Mouse (Mus musculus) kidney, embryonic 16.5 days (tissue): ENCODE data around the gene Tnfrsf1a. TPM values are rescaled to one million over a fixed set of nuclear protein-coding genes. Genes with fewer than 3 reads are reported as not detected.

Source experiments
- ATAC-seq: fragments of 200-750 bp; cut with Nextera tagmentation; 2 replicates; pipeline ENCODE4 v1.8.0; 2017; ENCODE audit warnings: moderate TSS enrichment; ENCODE audit not compliant: low FRiP score, low TSS enrichment
- H3K27ac ChIP-seq: fragments of 300-500 bp; sonication (generic); 2 replicates; pipeline ENCODE4 v1.5.1; 2014; ENCODE audit warnings: low read length
- H3K27me3 ChIP-seq: fragments of 300-500 bp; sonication (generic); 2 replicates; pipeline ENCODE4 v1.6.1; 2014; ENCODE audit warnings: low read length, control low read depth, mixed read lengths; ENCODE audit not compliant: insufficient read depth
- H3K36me3 ChIP-seq: fragments of 300-500 bp; sonication (generic); 2 replicates; pipeline ENCODE4 v1.6.1; 2014; ENCODE audit warnings: low read length, control low read depth, mixed read lengths; ENCODE audit not compliant: insufficient read depth
- H3K4me1 ChIP-seq: fragments of 300-500 bp; sonication (generic); 2 replicates; pipeline ENCODE4 v1.6.1; 2014; ENCODE audit warnings: low read length, control low read depth, mixed read lengths; ENCODE audit not compliant: insufficient read depth
- H3K4me2 ChIP-seq: fragments of 300-500 bp; sonication (generic); replicated peaks from 2 replicates; pipeline ENCODE4 v1.6.1; 2014; ENCODE audit warnings: low read depth, low read length
- H3K4me3 ChIP-seq: fragments of 300-500 bp; sonication (generic); 2 replicates; pipeline ENCODE4 v1.5.1; 2014; ENCODE audit warnings: mild to moderate bottlenecking, low read length
- H3K9ac ChIP-seq: fragments of 300-500 bp; sonication (generic); replicated peaks from 2 replicates; pipeline ENCODE4 v1.6.1; 2014; ENCODE audit warnings: low read length
- H3K9me3 ChIP-seq: fragments of 300-500 bp; sonication (generic); 2 replicates; pipeline ENCODE4 v1.6.1; 2016; ENCODE audit warnings: low read length, control low read depth
- WGBS: fragments of 180-500 bp; shearing (Covaris S2); extraction: QIAGEN DNeasy Blood & Tissue Kit; methylation state at CpG from one replicate; pipeline ENCODE4 v1.1.7; 2014; 5-methylcytosine and 5-hydroxymethylcytosine counted together
- polyA plus RNA-seq: library from polyadenylated mRNA; unstranded; fragments of >200 nt; fragmentation: Nextera tagmentation; extraction: Ambion mirVana; gene quantifications from 2 replicates; pipeline ENCODE4 v1.2.1, GENCODE M21; 2015

The Tnfrsf1a gene
- polyA plus RNA-seq, 1 experiment from 2014 or later: 91.0 TPM

- no peak overlapping the region for H3K4me3 ChIP-seq
- H3K4me1 ChIP-seq: peaks cover 54% of the 10 kb centered on the region
- ATAC-seq: no peak
- no peak overlapping the region for H3K4me2 ChIP-seq
- 68% methylated on average over 15 of the region's 15 CpGs for WGBS
- no peaks in the 10 kb centered on the region for H3K9me3 ChIP-seq
- no peak overlapping the region for H3K27ac ChIP-seq
- H3K9ac ChIP-seq: no peak overlapping the region
- H3K36me3 ChIP-seq: peaks cover 55% of the 10 kb centered on the region
- H3K27me3 ChIP-seq: no peaks in the 10 kb centered on the region
Measured at GRCm38 (mm10) chr6:125357334-125357733, 8.2 kb downstream of the Tnfrsf1a start.

GRCm38 (mm10) chr6:125359999-125360398 is 10.8 kb downstream of the Tnfrsf1a start:
- Histone ChIP-seq H3K36me3 (peaks cover 59% of the 10 kb centered on the region), H3K4me1 (peaks cover 46% of the 10 kb centered on the region), H3K9me3 (no peaks in the 10 kb centered on the region), H3K27me3 (no peaks in the 10 kb centered on the region), H3K4me3 (no peak overlapping the region), H3K9ac (no peak overlapping the region), H3K27ac (0 out of 2 replicates have a peak overlapping the region, but pooled peaks have one; percentile 43), H3K4me2 (no peak overlapping the region)
- WGBS: 44% methylated on average over 9 of the region's 9 CpGs
- ATAC-seq: no peak

- Histone ChIP-seq H3K27ac (no peak overlapping the region), H3K27me3 (no peaks in the 10 kb centered on the region), H3K4me3 (no peak overlapping the region), H3K4me1 (peaks cover 38% of the 10 kb centered on the region), H3K9me3 (no peaks in the 10 kb centered on the region), H3K36me3 (peaks cover 59% of the 10 kb centered on the region), H3K4me2 (no peak overlapping the region), H3K9ac (no peak overlapping the region)
- 73% methylated on average over 9 of the region's 9 CpGs for WGBS
- ATAC-seq: no peak
Measured at GRCm38 (mm10) chr6:125360846-125361245, 11.7 kb downstream of the Tnfrsf1a start.

- no peak overlapping the region for H3K27ac ChIP-seq
- H3K36me3 ChIP-seq: peaks cover 59% of the 10 kb centered on the region
- H3K27me3 ChIP-seq: no peaks in the 10 kb centered on the region
- H3K4me2 ChIP-seq: no peak overlapping the region
- WGBS: 47% methylated on average over 38 of the region's 38 CpGs
- H3K4me3 ChIP-seq: no peak overlapping the region
- no peaks in the 10 kb centered on the region for H3K9me3 ChIP-seq
- H3K4me1 ChIP-seq: peaks cover 31% of the 10 kb centered on the region
- no peak overlapping the region for H3K9ac ChIP-seq
- ATAC-seq: no peak
Measured at GRCm38 (mm10) chr6:125361467-125362291, 12.5 kb downstream of the Tnfrsf1a start.

GRCm38 (mm10) chr6:125363021-125363420 is 13.9 kb downstream of the Tnfrsf1a start:
- Histone ChIP-seq H3K27me3 (no peaks in the 10 kb centered on the region), H3K4me2 (no peak overlapping the region; the same call in 1 of the 2 replicates), H3K27ac (no peak overlapping the region), H3K4me1 (peaks cover 35% of the 10 kb centered on the region), H3K4me3 (no peak overlapping the region), H3K9ac (0 out of 2 replicates have a peak overlapping the region, but pooled peaks have one; percentile 9), H3K36me3 (peaks cover 46% of the 10 kb centered on the region), H3K9me3 (no peaks in the 10 kb centered on the region)
- ATAC-seq: no peak
- WGBS: 36% methylated on average over 15 of the region's 15 CpGs

- Histone ChIP-seq H3K4me1 (peaks cover 35% of the 10 kb centered on the region), H3K36me3 (peaks cover 40% of the 10 kb centered on the region), H3K27me3 (no peaks in the 10 kb centered on the region), H3K4me2 (no peak overlapping the region; the same call in 1 of the 2 replicates), H3K9me3 (no peaks in the 10 kb centered on the region), H3K9ac (0 out of 2 replicates have a peak overlapping the region, but pooled peaks have one; percentile 9), H3K4me3 (no peak overlapping the region), H3K27ac (0 out of 2 replicates have a peak overlapping the region, but pooled peaks have one; percentile 13)
- ATAC-seq: no peak
- 23% methylated on average over 23 of the region's 23 CpGs for WGBS
Measured at GRCm38 (mm10) chr6:125363451-125364242, 14.5 kb downstream of the Tnfrsf1a start.

- no peak overlapping the region for H3K4me2 ChIP-seq
- H3K27me3 ChIP-seq: no peaks in the 10 kb centered on the region
- no peaks in the 10 kb centered on the region for H3K9me3 ChIP-seq
- H3K4me3 ChIP-seq: no peak overlapping the region
- no peak overlapping the region for H3K9ac ChIP-seq
- peaks cover 32% of the 10 kb centered on the region for H3K36me3 ChIP-seq
- peaks cover 40% of the 10 kb centered on the region for H3K4me1 ChIP-seq
- H3K27ac ChIP-seq: no peak overlapping the region
- peak; percentile 43; the same call in 1 of the 2 replicates for ATAC-seq
- 11% methylated on average over 8 of the region's 8 CpGs for WGBS
Measured at GRCm38 (mm10) chr6:125364448-125364847, 15.3 kb downstream of the Tnfrsf1a start.

- no peak for ATAC-seq
- 86% methylated on average over 5 of the region's 5 CpGs for WGBS
- H3K27me3 ChIP-seq: no peaks in the 10 kb centered on the region
Measured at GRCm38 (mm10) chr6:125365522-125365921, 16.4 kb downstream of the Tnfrsf1a start.

GRCm38 (mm10) chr6:125366133-125366532 is 17.0 kb downstream of the Tnfrsf1a start:
- Histone ChIP-seq H3K36me3 (peaks cover 16% of the 10 kb centered on the region), H3K9me3 (no peaks in the 10 kb centered on the region), H3K4me2 (no peak overlapping the region), H3K4me1 (peaks cover 35% of the 10 kb centered on the region), H3K4me3 (no peak overlapping the region), H3K27me3 (no peaks in the 10 kb centered on the region), H3K27ac (no peak overlapping the region), H3K9ac (no peak overlapping the region)
- 71% methylated on average over 1 of the region's 1 CpGs for WGBS
- ATAC-seq: no peak

More at GRCm38 (mm10) chr6:125365522-125365921, 16.4 kb downstream of the Tnfrsf1a start:
- Histone ChIP-seq H3K36me3 (peaks cover 22% of the 10 kb centered on the region), H3K4me1 (peaks cover 37% of the 10 kb centered on the region), H3K9ac (no peak overlapping the region), H3K9me3 (no peaks in the 10 kb centered on the region), H3K4me2 (no peak overlapping the region), H3K27ac (no peak overlapping the region), H3K4me3 (no peak overlapping the region)
